Mouse (Mus musculus) activated CD4-positive, CD25-positive, alpha-beta regulatory T cell, adult 4 months (primary cell): Measurements from ENCODE around the gene Atp5g1. TPM values are rescaled to one million over a fixed set of nuclear protein-coding genes. Genes with fewer than 3 reads are reported as not detected.
"Not testable (repeated sequence)": the region's sequence is repeated elsewhere in the genome, so short reads cannot be mapped to it uniquely, and the experiment has no call there.

Source experiments
- ATAC-seq: one replicate; pipeline ENCODE4 v1.8.0; 2017
- polyA plus RNA-seq, 2 experiments: library from polyadenylated mRNA; unstranded; fragments of 100-300 nt; shearing (Covaris generic); gene quantifications; one replicate each; pipeline ENCODE4 v1.2.1; 2017

Atp5g1 gene
- 100 to 1,000 TPM; 362 to 459 TPM for polyA plus RNA-seq

DNA sequence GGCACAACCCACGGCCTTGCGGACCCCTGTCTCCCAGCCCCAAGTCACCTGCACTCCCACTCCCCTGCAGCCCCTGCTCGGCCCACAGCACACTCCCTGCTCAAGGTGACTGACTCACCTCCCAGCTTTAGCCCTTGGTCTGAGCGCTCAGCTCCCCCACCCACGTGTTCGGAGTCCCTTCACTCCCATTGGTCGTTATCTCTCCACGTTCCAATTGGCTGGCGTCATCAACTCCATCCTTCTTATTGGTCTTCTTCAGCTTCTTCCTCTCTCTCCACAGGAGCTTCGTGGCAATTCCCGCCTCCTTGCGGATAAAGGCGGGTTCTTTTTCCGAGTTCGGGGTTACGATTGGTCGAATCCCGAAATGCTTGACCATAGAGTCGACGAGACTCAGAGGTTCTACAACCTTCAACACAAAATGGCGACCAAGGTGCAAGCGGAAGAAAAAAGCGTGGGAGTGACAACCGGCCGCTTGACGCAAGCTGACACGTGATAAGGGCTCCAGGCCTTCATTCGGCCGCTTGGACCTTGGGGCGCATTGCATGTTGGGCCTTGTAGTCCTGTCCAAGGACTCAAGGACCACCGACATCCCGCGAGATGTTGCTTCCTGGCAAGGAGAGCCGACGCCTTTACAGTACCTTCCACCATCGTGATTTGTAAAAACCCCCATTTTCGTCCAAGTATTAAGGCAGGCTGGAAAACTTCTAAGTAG, at the start of gene Atp5g1:
Atp5g1 (minus strand) TSS at position 162 of the 712 bp plus-strand sequence.
- ATAC-seq: peak; percentile 88

DNA sequence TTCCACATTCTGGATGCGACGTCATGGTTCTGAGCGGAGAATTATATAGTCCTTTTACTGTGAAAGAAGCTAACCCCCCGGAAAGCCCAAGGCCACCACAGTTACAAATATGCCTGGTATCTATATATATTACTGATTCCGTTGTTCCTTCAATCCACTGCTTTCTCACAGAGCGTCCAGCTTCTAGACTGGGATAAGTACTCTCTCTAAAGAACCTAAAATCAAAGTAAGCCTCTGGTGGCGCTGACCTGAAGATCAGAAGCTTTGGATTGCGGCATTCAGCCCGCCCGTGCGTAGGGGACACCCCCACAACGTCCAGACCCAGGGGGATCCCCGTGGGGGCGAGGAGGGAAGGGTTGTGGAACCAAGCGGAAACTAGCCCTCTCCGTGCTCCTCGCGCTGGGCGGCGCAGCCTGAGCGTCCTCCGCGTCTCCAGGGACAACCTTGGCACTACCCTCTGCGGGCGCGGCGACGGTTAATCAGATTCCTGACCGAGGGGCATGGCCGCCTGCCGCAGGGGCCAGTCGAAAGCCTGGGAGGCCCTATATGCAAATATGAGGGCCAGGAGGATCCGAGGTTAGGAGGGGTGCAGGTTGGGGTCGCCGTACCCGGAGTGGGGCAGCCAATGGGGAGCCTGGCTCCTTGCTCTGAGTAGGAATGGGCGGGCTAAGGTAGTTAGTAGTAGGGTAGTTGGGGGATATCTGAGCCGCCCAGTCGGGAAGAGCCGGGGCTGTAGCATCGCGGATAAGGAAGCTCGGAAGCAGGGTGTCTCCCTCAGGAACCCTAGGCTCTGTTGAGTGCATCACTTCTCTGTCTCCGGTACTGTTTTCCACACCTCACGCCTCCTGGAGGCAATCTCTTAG, 48.8 kb upstream of the Atp5g1 start:
- no peak for ATAC-seq

DNA sequence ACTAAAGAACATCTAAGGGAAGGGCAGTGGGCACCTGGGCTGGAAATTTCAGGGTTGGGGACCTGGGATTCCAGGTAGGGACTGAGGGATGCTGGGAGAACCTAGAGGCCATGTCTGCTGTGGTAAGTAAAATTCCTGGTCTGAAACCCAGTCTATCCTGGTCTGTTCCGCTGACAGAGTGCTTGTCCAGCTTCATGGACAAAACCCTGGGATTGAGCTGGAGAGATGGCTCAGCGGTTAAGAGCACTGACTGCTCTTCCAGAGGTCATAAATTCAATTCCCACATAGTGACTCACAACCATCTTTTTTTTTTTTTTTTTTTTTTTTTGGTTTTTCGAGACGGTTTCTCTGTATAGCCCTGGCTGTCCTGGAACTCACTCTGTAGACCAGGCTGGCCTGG, 47.3 kb upstream of the Atp5g1 start:
- ATAC-seq: not testable (repeated sequence)

DNA sequence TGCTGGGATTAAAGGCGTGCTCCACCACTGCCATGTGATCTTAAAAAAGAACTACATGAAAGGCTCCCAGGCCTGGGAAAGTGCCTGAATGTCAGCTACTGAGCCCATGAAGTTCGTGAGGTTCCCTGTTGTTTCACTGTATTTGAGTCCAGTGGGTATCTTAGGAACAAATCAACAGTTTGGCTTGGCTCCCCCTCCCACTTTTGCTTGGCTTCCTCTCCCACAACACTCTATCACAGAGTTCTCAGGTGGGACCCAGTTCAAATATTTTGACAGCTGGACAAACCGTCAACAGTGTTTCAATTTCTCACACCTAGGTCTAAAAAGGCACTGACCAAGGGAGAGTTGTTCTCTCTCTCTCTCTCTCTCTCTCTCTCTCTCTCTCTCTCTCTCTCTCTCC, 43.9 kb upstream of the Atp5g1 start:
- ATAC-seq: no peak

DNA sequence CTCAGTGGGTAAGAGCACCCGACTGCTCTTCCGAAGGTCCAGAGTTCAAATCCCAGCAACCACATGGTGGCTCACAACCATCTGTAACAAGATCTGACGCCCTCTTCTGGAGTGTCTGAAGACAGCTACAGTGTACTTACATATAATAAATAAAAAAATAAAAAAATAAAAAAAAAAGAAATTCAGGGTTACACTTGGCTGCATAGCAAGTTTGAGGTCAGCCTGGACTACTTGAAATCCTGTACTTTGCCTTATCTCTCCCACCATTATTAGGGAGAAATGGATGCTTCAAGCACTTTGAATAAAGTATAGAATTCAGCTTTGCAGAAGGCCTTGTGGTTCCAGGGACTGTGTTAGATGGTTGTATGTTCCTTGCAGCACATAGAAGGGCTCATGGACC, 41.5 kb upstream of the Atp5g1 start:
- not testable (repeated sequence) for ATAC-seq

DNA sequence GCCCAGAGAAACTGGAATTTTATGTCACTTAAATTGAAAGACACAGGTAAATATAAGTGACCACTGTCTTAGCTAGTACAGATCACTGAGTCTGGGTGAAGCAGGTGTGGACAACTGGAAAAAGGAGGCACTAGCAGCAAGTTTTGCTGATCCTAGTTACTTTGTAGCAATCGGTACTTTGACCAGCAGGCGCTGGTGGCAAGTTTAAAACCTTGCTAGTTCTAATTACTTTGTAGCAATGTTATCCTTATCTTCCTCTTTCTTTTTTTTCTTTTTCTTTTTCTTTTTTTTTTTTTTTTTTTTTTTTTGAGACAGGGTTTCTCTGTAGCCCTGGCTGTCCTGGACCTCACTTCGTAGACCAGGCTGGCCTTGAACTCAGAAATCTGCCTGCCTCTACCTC, 40.6 kb upstream of the Atp5g1 start:
- no peak for ATAC-seq

DNA sequence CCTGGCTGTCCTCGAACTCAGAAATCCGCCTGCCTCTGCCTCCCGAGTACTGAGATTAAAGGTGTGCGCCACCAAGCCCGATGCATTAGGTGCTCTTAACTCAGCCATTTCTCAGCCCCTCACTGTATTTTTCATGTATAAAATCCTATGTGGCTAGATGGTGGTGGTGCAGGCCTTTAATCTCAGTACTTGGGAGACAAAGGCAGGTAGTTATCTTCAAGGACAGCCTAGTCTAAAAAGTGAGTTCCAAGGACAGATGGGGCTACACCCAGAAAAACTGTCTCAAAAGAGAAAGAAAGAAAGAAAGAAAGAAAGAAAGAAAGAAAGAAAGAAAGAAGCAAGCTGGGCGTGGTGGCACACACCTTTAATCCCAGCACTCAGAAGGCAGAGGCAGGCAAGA, 39.9 kb upstream of the Atp5g1 start:
- no peak for ATAC-seq

DNA sequence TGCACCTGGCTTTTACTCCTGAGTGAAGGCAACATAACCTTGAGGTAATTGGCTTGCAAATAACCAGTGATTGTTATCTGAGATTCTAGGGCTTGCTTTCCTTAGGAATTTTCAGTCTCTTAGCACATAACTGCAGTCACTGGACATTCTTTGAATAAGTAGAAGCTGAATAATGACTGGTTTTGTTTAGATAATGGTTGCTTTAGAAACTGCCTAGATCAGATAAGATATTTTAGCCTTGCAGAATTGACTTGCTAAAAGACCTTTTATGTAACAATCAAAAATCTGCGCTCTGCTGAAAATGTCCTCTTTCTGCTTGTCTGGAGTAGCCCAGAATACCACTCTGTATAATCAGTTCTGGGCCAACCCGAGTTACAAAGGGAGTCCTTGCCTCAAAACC, 38.6 kb upstream of the Atp5g1 start:
- ATAC-seq: no peak

DNA sequence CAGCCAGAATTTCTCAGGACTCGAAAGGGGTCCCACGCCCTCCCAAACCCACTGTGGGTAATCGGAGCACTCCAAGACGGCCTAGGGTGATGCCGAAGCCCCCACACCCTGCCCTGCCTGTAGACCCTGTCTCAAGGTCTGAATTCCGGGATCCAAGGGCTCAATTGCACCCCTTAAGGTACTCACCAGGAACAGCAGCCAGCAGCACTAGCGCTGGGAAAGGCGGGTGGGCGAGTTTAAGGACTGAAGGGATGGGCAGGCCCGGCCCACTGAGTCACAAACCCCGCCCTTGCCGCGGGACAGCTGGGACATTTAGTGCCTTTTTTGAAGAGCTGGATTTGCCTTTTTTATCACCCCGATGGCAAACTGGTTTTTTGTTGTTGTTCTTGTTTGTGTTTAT, 36.3 kb upstream of the Atp5g1 start, which contains the start of gene Calcoco2:
Calcoco2 (minus strand) TSS at position 214 of the 400 bp plus-strand sequence.
- ATAC-seq: no peak

DNA sequence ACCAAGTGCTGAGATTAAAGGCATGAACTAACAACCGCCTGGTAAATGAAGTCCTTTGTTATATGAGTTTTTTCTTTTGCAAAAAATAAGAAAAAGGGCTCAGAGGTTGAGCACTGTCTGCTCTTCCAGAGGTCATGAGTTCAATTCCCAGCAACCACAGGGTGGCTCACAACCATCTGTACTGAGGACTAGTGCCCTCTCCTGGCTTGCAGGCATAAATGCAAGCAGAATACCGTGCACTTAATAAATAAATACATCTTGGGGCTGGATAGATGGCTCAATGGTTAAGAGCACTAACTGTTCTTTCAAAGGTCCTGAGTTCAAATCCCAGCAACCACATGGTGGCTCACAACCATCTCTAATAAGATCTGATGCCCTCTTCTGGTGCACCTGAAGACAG, 35.5 kb upstream of the Atp5g1 start:
- not testable (repeated sequence) for ATAC-seq

DNA sequence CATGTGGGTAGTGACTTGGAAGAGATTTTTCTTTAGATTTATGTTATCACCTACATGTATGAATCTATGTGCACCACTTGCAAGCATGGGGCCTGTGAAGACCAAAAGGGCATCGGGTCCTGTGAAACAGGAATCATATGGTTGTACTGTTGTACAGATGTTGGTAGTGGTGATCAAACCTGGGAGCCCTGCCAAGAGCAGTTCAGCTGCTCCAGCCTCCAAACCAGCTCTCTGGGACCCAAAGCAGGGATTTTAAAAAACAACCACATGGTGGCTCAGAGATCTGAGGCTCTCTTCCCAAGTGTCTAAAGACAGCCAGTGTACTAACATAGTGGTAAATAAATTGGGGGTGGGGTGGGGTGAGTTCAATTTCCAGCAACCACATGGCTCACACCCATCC, 32.9 kb upstream of the Atp5g1 start:
- no peak for ATAC-seq

DNA sequence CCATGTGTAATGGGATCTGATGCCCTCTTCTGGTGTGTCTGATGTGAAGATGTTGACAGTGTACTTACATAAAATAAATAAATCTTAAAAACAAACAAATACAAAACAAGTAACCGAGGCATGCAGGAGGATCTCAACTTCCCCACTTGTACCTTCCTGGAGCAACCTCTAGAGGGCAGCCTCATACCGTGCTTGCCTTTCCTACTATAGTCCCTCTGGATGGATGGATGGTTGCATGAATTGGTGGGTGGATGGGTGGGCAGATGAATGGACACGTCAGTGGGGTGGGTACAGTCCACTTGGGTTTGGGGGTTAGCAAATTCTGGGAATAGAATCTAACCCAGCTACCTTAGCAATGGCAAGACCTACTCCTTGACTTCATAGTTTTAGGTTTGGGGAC, 17.9 kb upstream of the Atp5g1 start:
- ATAC-seq: no peak

DNA sequence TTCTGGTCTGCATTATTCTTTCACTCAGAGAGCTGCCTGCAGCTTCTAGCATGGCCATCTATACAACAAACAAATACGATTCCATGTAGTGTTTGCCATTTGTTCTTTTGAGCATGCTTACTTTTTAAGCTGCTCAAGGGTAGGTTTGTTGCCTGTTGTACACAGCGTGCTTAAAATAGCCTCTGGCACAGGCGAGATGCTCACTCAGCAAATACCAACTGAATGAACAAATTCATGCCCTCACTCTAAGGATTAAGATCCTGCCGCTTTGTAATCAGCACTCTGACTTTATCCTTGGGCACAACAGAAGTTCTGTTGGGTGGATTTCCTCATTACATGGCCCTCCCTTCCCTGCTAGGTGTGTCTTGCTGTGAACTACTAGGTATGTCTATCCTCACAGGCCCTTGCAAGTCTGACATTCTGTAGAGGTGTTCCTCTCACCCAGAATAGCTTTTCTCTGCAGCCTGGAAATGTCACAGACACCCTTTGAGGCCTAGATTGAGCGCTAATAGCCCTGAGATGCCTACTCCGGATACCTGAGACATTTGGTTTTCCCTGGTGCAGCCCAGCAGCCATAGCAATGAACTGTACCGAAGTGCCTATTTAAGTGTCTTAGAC, 17.3 kb upstream of the Atp5g1 start:
- no peak for ATAC-seq

DNA sequence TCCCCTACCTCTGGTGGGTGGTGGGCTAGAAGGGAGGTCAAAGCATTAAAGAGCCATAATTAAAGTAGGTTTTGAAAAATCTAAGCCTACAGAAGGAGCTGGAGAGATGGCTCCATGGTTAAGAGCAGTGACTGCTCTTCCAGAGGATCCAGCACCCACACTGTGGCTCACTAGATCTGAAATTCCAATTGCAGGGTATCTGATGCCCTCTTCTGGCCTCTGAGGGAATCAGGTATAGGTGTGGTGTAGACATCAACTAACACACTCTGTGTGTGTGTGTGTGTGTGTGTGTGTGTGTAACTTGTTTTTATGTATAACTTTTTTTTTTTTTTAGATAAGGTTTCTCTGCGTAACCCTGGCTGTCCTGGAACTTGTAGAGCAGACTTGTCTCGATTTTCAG, 15.6 kb upstream of the Atp5g1 start:
- ATAC-seq: no peak

DNA sequence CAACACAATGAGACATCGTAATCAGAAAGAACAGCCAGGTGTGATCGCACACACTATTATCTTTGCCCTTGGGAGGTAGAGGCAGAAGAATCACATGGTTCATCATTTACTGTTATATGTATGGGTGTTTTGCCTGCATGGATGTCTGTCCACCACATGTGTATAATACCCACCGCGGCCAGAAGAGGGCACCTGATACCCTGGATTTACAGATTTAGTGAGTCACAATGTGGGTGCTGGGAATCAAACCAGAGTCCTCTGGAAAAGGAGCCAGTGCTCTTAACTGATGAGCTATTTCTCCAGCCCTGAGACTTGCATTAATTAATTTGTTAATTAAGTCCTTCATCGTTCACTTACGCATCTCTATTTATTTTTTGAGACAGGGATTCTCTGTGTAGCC, 12.5 kb upstream of the Atp5g1 start:
- no peak for ATAC-seq

DNA sequence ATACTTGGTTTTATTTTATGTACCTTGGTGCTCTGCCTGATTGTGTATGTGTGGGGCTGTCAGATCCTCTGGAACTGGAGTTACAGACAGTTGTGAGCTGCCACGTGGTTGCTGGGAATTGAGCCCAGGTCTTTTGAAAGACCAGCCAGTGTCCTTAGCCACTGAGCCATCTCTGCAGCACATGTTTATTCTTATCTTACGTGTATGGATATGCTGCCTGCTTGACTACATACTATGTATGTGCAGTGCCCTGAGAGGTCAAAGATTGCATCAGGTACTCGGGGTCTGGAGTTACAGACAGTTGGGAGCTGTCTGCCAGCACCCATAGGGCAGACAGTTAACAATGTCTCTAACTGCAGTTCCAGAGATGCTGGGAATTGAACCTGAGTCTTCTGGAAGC, 7.2 kb upstream of the Atp5g1 start:
- no peak for ATAC-seq

DNA sequence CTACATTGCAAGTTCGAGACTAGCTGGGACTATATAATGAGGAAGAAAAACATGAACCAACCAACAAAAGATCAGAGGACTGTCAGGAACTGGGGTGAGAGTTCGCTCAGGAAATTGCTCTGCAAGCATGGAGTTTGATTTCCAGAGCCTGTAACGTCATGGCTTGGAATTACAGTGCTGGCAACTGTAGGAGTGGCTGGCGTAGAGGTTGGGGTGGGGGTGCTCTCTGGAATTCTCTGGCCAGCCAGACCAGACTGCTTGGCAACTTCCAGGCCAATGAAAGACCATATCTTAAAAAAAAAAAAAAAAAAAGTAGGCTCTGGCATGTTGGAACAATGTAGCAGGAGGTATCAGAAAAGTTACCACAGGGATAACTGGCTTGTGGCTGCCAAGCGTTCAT, 5.3 kb upstream of the Atp5g1 start:
- no peak for ATAC-seq

DNA sequence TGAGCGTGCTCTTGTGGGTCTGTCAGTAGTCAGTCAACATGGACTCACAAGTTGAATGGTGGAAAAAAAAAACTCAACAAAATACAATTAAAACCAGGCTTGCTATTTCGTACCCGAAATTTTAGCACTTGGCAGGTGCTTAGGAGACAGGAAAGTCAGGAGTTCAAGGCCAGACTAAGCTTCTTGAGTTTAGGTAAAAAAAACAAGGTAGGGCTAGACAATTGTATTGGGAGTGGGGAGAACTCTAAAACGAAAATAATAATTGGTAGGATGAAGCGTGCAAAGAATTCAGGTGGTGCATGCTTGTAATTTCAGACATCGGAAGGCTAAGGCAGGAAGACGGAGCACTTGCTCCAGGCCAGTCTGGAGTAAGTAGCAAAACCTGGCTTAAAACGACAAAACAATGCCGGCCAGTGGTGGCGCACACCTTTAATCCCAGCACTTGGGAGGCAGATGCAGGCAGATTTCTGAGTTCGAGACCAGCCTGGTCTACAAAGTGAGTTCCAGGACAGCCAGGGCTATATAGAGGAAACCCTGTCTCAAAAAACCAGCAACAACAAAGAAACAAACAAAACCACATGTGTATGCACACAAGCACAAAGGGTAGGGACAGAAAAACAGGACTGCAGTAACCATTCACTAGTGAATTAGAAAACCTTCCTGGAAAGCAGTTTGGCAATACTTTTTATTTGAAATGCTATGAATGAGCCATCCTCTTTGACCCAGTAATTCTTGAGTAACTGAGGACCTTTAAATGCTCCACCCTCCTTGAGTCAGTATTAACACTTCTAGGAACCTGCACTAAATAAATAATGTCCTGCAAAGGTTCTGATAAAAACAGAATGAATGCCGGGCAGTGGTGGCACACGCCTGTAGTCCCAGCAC, 993 bp upstream of the Atp5g1 start:
- no peak for ATAC-seq

DNA sequence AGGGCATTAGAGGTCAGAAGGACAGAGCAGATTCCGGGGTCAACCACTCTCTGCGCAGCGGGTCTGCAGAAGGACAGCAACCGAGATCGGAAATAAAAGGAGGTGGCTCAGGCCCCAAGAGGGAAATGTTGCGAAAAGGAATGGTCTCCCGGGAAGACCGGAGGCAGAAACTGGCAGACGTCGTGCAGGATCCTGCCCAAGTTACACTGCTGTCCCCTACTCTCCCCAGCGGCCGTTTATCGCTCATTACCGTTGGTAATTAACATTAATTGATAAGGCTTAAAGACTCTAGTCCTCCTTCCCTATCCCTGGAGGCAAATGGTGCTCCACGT, 327 bp downstream of the Atp5g1 start:
- ATAC-seq: peak; percentile 7

DNA sequence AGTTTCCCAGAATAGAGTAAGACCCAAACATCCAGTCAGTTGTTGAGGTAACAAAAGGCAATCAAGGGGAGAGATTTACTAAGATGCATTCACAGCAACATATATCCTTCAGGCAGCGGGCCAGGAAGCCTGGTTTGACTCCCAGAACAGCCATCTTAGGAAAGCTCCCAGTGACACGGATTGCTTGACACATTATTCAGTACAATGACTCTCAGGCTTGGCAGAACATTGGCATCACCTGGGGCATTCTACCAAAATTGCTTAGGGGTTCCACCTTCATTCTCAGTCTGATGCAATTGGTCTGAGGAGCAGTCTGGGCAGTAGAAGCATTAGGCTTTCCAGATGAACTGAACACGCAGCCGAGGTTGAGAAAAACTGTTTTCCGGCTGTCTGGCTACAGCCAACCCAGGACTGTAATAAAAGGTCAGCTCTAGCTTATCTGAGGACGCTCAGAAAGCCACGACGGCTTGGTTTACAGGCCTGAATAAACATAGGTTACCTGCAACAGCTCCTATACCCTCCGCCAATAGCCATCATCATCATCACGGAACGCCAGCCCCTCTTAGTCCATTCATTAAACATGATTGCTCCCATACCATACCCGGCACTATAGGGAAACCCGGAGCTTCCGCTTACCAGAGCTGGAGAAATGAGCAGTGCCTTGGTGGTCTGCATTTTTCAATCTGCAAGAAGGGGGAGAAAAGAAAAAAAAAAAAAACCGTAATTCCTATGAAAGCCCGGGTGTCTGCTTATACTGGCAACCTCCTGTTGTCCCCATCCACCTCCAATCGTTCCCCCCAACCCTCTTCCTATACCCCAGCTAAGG, 906 bp downstream of the Atp5g1 start:
- ATAC-seq: no peak

DNA sequence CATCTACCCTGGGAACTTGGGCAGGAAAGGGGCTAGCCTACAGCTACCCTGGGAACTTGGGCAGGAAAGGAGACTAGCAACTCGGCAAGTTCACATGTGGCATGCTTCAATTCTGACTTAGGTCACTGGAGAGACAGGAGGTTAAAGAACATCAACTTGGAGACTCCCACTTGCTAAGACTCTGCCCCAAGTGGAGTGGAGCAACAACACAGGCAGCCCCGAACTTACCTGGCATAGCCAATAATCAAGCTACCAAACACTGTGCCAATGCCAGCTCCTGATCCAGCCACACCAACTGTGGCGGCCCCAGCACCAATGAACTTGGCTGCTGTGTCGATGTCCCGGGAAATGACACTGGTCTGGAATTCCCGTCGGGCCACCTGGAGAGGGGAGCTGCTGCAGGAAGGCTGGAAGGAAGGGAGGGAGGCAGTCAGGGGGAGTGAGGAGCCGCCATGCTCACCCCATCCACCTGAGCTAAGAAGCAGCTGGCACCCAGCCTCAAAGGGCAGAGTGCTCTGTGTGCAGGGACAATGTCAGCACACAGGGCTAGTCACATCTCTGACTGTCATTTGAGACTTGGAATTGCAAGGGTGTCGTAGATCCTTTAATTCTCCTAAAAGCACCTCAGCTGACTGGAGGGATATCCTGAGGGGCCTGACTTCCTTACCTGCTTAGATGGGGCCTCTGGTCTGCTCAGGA, 2.0 kb downstream of the Atp5g1 start:
- no peak for ATAC-seq
